Mouse (Mus musculus): ENCODE data around the gene Ybx3. TPM values are rescaled to one million over a fixed set of nuclear protein-coding genes. Genes with fewer than 3 reads are reported as not detected.
A peak's percentile ranks its signal among the peaks of the same experiment; 100 is the strongest.

The Ybx3 gene
- polyA plus RNA-seq, 1 experiment, result 60.2 TPM

- DNase-seq (ENCODE audit: low read depth), result no peak
Observed at GRCm38 (mm10) chr6:131385469-131385868, 2.8 kb downstream of the Ybx3 start.

GRCm38 (mm10) chr6:131383713-131384330 is 4.5 kb downstream of the Ybx3 start:
- no peak for DNase-seq (ENCODE audit: low read depth)

- no peak for DNase-seq (ENCODE audit: low read depth)
Observed at GRCm38 (mm10) chr6:131382984-131383337, 5.3 kb downstream of the Ybx3 start.

GRCm38 (mm10) chr6:131382232-131382983 is 5.9 kb downstream of the Ybx3 start:
- no peak for DNase-seq (ENCODE audit: low read depth)

GRCm38 (mm10) chr6:131378858-131379428 is 9.3 kb downstream of the Ybx3 start:
- DNase-seq (ENCODE audit: low read depth), result no peak

GRCm38 (mm10) chr6:131377378-131377777 is 10.9 kb downstream of the Ybx3 start:
- no peak for DNase-seq (ENCODE audit: low read depth)

- DNase-seq (ENCODE audit: low read depth), result no peak
Observed at GRCm38 (mm10) chr6:131374594-131375340, 13.5 kb downstream of the Ybx3 start.

GRCm38 (mm10) chr6:131373160-131373559 is 15.1 kb downstream of the Ybx3 start:
- no peak for DNase-seq (ENCODE audit: low read depth)

- DNase-seq (ENCODE audit: low read depth), result no peak
Observed at GRCm38 (mm10) chr6:131370767-131371166, 17.5 kb downstream of the Ybx3 start.

GRCm38 (mm10) chr6:131369866-131370616 is 18.2 kb downstream of the Ybx3 start:
- DNase-seq (ENCODE audit: low read depth), result no peak

GRCm38 (mm10) chr6:131367101-131367500 is 21.2 kb downstream of the Ybx3 start:
- DNase-seq (ENCODE audit: low read depth), result no peak

- DNase-seq (ENCODE audit: low read depth), result no peak
Observed at GRCm38 (mm10) chr6:131364353-131364752, 23.9 kb downstream of the Ybx3 start.

- DNase-seq (ENCODE audit: low read depth), result no peak
Observed at GRCm38 (mm10) chr6:131362987-131363765, 25.1 kb downstream of the Ybx3 start.

GRCm38 (mm10) chr6:131360693-131361092 is 27.6 kb downstream of the Ybx3 start:
- DNase-seq (ENCODE audit: low read depth), result no peak

GRCm38 (mm10) chr6:131359543-131359942 is 28.7 kb downstream of the Ybx3 start:
- DNase-seq (ENCODE audit: low read depth), result no peak

GRCm38 (mm10) chr6:131354913-131355312 is 33.4 kb downstream of the Ybx3 start:
- no peak for DNase-seq (ENCODE audit: low read depth)

GRCm38 (mm10) chr6:131353352-131353919 is 34.8 kb downstream of the Ybx3 start, which contains the start of gene Styk1:
TSS of gene Styk1 (minus strand) at chr6:131353597.
- DNase-seq (ENCODE audit: low read depth), result peak; percentile 24

GRCm38 (mm10) chr6:131347026-131347425 is 41.2 kb downstream of the Ybx3 start:
- no peak for DNase-seq (ENCODE audit: low read depth)

GRCm38 (mm10) chr6:131344346-131344745 is 43.9 kb downstream of the Ybx3 start:
- DNase-seq (ENCODE audit: low read depth), result no peak

GRCm38 (mm10) chr6:131340082-131340481 is 48.2 kb downstream of the Ybx3 start:
- DNase-seq (ENCODE audit: low read depth), result no peak

Data from gonadal fat pad, adult 2 months (tissue).